Mouse (Mus musculus): ENCODE data around the gene Prpf8. TPM values are rescaled to one million over a fixed set of nuclear protein-coding genes. Genes with fewer than 3 reads are reported as not detected.
A peak's percentile ranks its signal among the peaks of the same experiment; 100 is the strongest.

Gene Prpf8
- polyA plus RNA-seq, 1 experiment from 2014 or later: 86.6 TPM

- peak overlapping the region; percentile 98 for H3K4me2 ChIP-seq (replicated peaks; ENCODE audit: low read depth, low read length)
- no peaks in the 10 kb centered on the region for H3K36me3 ChIP-seq (ENCODE audit: control insufficient read depth, insufficient read depth, low read length)
- H3K4me3 ChIP-seq (ENCODE audit: low read depth, low read length): peak overlapping the region; percentile 78
- H3K9ac ChIP-seq (ENCODE audit: low read depth, low read length): peak overlapping the region; percentile 97
- H3K27ac ChIP-seq (ENCODE audit: low read depth, low read length): peak overlapping the region; percentile 93; the same call in 1 of the 2 replicates
- H3K27me3 ChIP-seq (ENCODE audit: control insufficient read depth, insufficient read depth, low read length): no peaks in the 10 kb centered on the region
- H3K9me3 ChIP-seq (ENCODE audit: control insufficient read depth, low read length): no peaks in the 10 kb centered on the region
- 17% methylated on average over 35 of the region's 38 CpGs for WGBS
- H3K4me1 ChIP-seq (replicated peaks; ENCODE audit: control insufficient read depth, insufficient read depth, low read length): peaks cover 7% of the 10 kb centered on the region; the same call in 1 of the 2 replicates
- DNase-seq (ENCODE audit: low spot score) (peak; percentile 53), ATAC-seq (ENCODE audit: low FRiP score) (peak; percentile 18; the same call in 1 of the 2 replicates)
These were observed 46.0 kb downstream of the Prpf8 start for GRCm38 (mm10) chr11:75532340-75533277.

GRCm38 (mm10) chr11:75533314-75534015, 46.8 kb downstream of the Prpf8 start:
- DNase-seq (ENCODE audit: low spot score) (no peak), ATAC-seq (ENCODE audit: low FRiP score) (no peak)
- no peaks in the 10 kb centered on the region for H3K36me3 ChIP-seq (ENCODE audit: control insufficient read depth, insufficient read depth, low read length)
- no peak overlapping the region for H3K9ac ChIP-seq (ENCODE audit: low read depth, low read length)
- H3K4me1 ChIP-seq (replicated peaks; ENCODE audit: control insufficient read depth, insufficient read depth, low read length): peaks cover 7% of the 10 kb centered on the region
- no peak overlapping the region for H3K4me2 ChIP-seq (replicated peaks; ENCODE audit: low read depth, low read length)
- H3K27ac ChIP-seq (ENCODE audit: low read depth, low read length): no peak overlapping the region
- H3K9me3 ChIP-seq (ENCODE audit: control insufficient read depth, low read length): no peaks in the 10 kb centered on the region
- H3K4me3 ChIP-seq (ENCODE audit: low read depth, low read length): no peak overlapping the region
- H3K27me3 ChIP-seq (ENCODE audit: control insufficient read depth, insufficient read depth, low read length): no peaks in the 10 kb centered on the region
- 84% methylated on average over 6 of the region's 6 CpGs for WGBS

- WGBS: 63% methylated on average over 4 of the region's 4 CpGs
- Histone ChIP-seq H3K4me1 (replicated peaks; ENCODE audit: control insufficient read depth, insufficient read depth, low read length) (peaks cover 7% of the 10 kb centered on the region), H3K4me2 (replicated peaks; ENCODE audit: low read depth, low read length) (no peak overlapping the region), H3K27me3 (ENCODE audit: control insufficient read depth, insufficient read depth, low read length) (no peaks in the 10 kb centered on the region), H3K36me3 (ENCODE audit: control insufficient read depth, insufficient read depth, low read length) (no peaks in the 10 kb centered on the region), H3K9ac (ENCODE audit: low read depth, low read length) (no peak overlapping the region), H3K27ac (ENCODE audit: low read depth, low read length) (no peak overlapping the region), H3K4me3 (ENCODE audit: low read depth, low read length) (no peak overlapping the region), H3K9me3 (ENCODE audit: control insufficient read depth, low read length) (no peaks in the 10 kb centered on the region)
- no peak for ATAC-seq (ENCODE audit: low FRiP score)
- no peak for DNase-seq (ENCODE audit: low spot score)
These were observed 47.8 kb downstream of the Prpf8 start for GRCm38 (mm10) chr11:75534286-75535033.

GRCm38 (mm10) chr11:75535106-75535795, 48.6 kb downstream of the Prpf8 start:
- ATAC-seq (ENCODE audit: low FRiP score) (no peak), DNase-seq (ENCODE audit: low spot score) (no peak)
- H3K4me3 ChIP-seq (ENCODE audit: low read depth, low read length): no peak overlapping the region
- H3K9ac ChIP-seq (ENCODE audit: low read depth, low read length): no peak overlapping the region
- H3K27ac ChIP-seq (ENCODE audit: low read depth, low read length): no peak overlapping the region
- no peak overlapping the region for H3K4me2 ChIP-seq (replicated peaks; ENCODE audit: low read depth, low read length)
- no peaks in the 10 kb centered on the region for H3K27me3 ChIP-seq (ENCODE audit: control insufficient read depth, insufficient read depth, low read length)
- 44% methylated on average over 13 of the region's 13 CpGs for WGBS
- H3K36me3 ChIP-seq (ENCODE audit: control insufficient read depth, insufficient read depth, low read length): no peaks in the 10 kb centered on the region
- H3K9me3 ChIP-seq (ENCODE audit: control insufficient read depth, low read length): no peaks in the 10 kb centered on the region
- H3K4me1 ChIP-seq (replicated peaks; ENCODE audit: control insufficient read depth, insufficient read depth, low read length): peaks cover 7% of the 10 kb centered on the region

GRCm38 (mm10) chr11:75536255-75537024, 49.8 kb downstream of the Prpf8 start:
- Histone ChIP-seq H3K9ac (ENCODE audit: low read depth, low read length) (no peak overlapping the region), H3K27ac (ENCODE audit: low read depth, low read length) (no peak overlapping the region), H3K4me3 (ENCODE audit: low read depth, low read length) (no peak overlapping the region), H3K4me1 (replicated peaks; ENCODE audit: control insufficient read depth, insufficient read depth, low read length) (peaks cover 7% of the 10 kb centered on the region), H3K27me3 (ENCODE audit: control insufficient read depth, insufficient read depth, low read length) (no peaks in the 10 kb centered on the region), H3K36me3 (ENCODE audit: control insufficient read depth, insufficient read depth, low read length) (no peaks in the 10 kb centered on the region), H3K4me2 (replicated peaks; ENCODE audit: low read depth, low read length) (no peak overlapping the region), H3K9me3 (ENCODE audit: control insufficient read depth, low read length) (no peaks in the 10 kb centered on the region)
- DNase-seq (ENCODE audit: low spot score) (no peak), ATAC-seq (ENCODE audit: low FRiP score) (no peak)
- 93% methylated on average over 12 of the region's 12 CpGs for WGBS

GRCm38 (mm10) chr11:75537025-75537414, 50.4 kb downstream of the Prpf8 start:
- H3K9ac ChIP-seq (ENCODE audit: low read depth, low read length): no peak overlapping the region
- WGBS: 83% methylated on average over 8 of the region's 8 CpGs
- no peaks in the 10 kb centered on the region for H3K36me3 ChIP-seq (ENCODE audit: control insufficient read depth, insufficient read depth, low read length)
- no peaks in the 10 kb centered on the region for H3K9me3 ChIP-seq (ENCODE audit: control insufficient read depth, low read length)
- H3K4me1 ChIP-seq (replicated peaks; ENCODE audit: control insufficient read depth, insufficient read depth, low read length): peaks cover 7% of the 10 kb centered on the region
- DNase-seq (ENCODE audit: low spot score): no peak
- H3K4me2 ChIP-seq (replicated peaks; ENCODE audit: low read depth, low read length): no peak overlapping the region
- no peak overlapping the region for H3K4me3 ChIP-seq (ENCODE audit: low read depth, low read length)
- no peak for ATAC-seq (ENCODE audit: low FRiP score)
- H3K27ac ChIP-seq (ENCODE audit: low read depth, low read length): no peak overlapping the region
- H3K27me3 ChIP-seq (ENCODE audit: control insufficient read depth, insufficient read depth, low read length): no peaks in the 10 kb centered on the region

GRCm38 (mm10) chr11:75537491-75538183, 51.0 kb downstream of the Prpf8 start:
- Histone ChIP-seq H3K9ac (ENCODE audit: low read depth, low read length) (no peak overlapping the region), H3K27me3 (ENCODE audit: control insufficient read depth, insufficient read depth, low read length) (no peaks in the 10 kb centered on the region), H3K4me2 (replicated peaks; ENCODE audit: low read depth, low read length) (no peak overlapping the region), H3K4me3 (ENCODE audit: low read depth, low read length) (no peak overlapping the region), H3K9me3 (ENCODE audit: control insufficient read depth, low read length) (no peaks in the 10 kb centered on the region), H3K36me3 (ENCODE audit: control insufficient read depth, insufficient read depth, low read length) (no peaks in the 10 kb centered on the region), H3K27ac (ENCODE audit: low read depth, low read length) (0 out of 2 replicates have a peak overlapping the region, but pooled peaks have one; percentile 5), H3K4me1 (replicated peaks; ENCODE audit: control insufficient read depth, insufficient read depth, low read length) (peaks cover 3% of the 10 kb centered on the region)
- DNase-seq (ENCODE audit: low spot score): no peak
- WGBS: 45% methylated on average over 11 of the region's 11 CpGs
- no peak for ATAC-seq (ENCODE audit: low FRiP score)
